Mouse (Mus musculus): ENCODE data around the gene Prr5.

GRCm38 (mm10) chr15:84680545-84681454 is 11.4 kb downstream of the Prr5 start:
- TF ChIP-seq EP300 (optimal IDR thresholded peaks at IDR 0.05) (no peak), CTCF (IDR thresholded peaks at IDR 0.05; ENCODE audit: low read depth) (no peak)
